Mouse (Mus musculus): ENCODE data around the gene Tmem170b. TPM values are rescaled to one million over a fixed set of nuclear protein-coding genes. Genes with fewer than 3 reads are reported as not detected.
"Not testable (repeated sequence)": the region's sequence is repeated elsewhere in the genome, so short reads cannot be mapped to it uniquely, and the experiment has no call there.

Gene Tmem170b
- polyA plus RNA-seq, 1 experiment from 2014 or later, result 9.2 TPM

DNA sequence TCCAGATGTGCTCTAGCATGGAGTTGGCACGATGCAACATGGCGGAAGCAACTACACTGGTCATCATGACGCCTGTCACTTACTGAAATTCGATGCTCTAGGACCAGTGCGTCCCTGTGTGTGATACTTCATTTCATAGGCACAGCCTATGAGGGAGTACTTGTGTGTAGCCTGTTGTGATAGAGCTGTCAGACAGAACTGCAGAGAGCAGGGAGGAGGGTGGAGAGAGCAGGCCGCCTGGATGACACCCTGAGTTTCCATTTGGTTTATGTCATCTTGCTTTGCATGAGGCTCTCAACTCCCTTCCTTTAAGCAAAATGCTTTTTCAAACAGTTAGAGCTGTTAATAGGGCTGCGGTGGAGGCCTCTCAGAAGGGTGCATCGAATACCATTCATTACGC lies 68.9 kb downstream of the Tmem170b start:
- not testable (repeated sequence) for H3K4me1 ChIP-seq; H3K36me3 ChIP-seq; H3K4me3 ChIP-seq (replicated peaks); H3K27me3 ChIP-seq (replicated peaks); H3K9me3 ChIP-seq; H3K9ac ChIP-seq; H3K4me2 ChIP-seq
- ATAC-seq (ENCODE audit: insufficient read depth, low FRiP score, low read depth), result peak; percentile 35; the same call in 1 of the 2 replicates
- peak overlapping the region; percentile 54; the same call in 1 of the 2 replicates for H3K27ac ChIP-seq
- 71% methylated on average over 9 of the region's 9 CpGs for WGBS

- WGBS, result 88% methylated on average over 3 of the region's 3 CpGs
- ATAC-seq (ENCODE audit: insufficient read depth, low FRiP score, low read depth), result no peak
- Histone ChIP-seq H3K4me2 (no peak overlapping the region), H3K36me3 (no peaks in the 10 kb centered on the region), H3K4me1 (no peaks in the 10 kb centered on the region), H3K9me3 (no peaks in the 10 kb centered on the region), H3K27ac (peak overlapping the region; percentile 67; the same call in 1 of the 2 replicates), H3K9ac (no peak overlapping the region), H3K27me3 (replicated peaks) (no peaks in the 10 kb centered on the region), H3K4me3 (replicated peaks) (no peak overlapping the region)
These were observed 69.8 kb downstream of the Tmem170b start for GRCm38 (mm10) chr13:41675498-41675897.

GRCm38 (mm10) chr13:41675966-41676835 lies 70.5 kb downstream of the Tmem170b start:
- H3K9ac ChIP-seq, result no peak overlapping the region
- no peak overlapping the region for H3K4me2 ChIP-seq
- no peaks in the 10 kb centered on the region for H3K27me3 ChIP-seq (replicated peaks)
- 0 out of 2 replicates have a peak overlapping the region, but pooled peaks have one; percentile 11 for H3K27ac ChIP-seq
- H3K36me3 ChIP-seq, result no peaks in the 10 kb centered on the region
- no peaks in the 10 kb centered on the region for H3K4me1 ChIP-seq
- 87% methylated on average over 9 of the region's 9 CpGs for WGBS
- ATAC-seq (ENCODE audit: insufficient read depth, low FRiP score, low read depth), result no peak
- no peaks in the 10 kb centered on the region for H3K9me3 ChIP-seq
- H3K4me3 ChIP-seq (replicated peaks), result no peak overlapping the region

DNA sequence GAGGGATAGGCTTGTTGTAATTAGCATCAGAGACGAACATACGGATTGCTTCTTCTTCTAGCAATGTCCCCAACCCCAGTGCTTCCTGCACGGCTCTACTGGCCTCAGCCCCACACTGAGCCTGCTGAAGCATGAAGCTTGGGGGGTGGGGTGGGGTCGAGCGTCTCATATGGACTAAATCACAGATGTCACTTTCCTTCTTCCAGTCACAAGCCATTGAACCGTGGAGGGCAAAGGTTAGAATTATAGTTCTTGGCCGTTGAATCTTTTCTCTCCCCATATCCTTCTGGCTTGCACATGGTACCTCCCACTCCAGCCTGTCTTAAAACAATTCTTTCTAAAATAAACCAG lies 71.1 kb downstream of the Tmem170b start:
- Histone ChIP-seq H3K27ac (no peak overlapping the region), H3K4me3 (replicated peaks) (no peak overlapping the region), H3K27me3 (replicated peaks) (no peaks in the 10 kb centered on the region), H3K4me2 (no peak overlapping the region), H3K9ac (no peak overlapping the region), H3K36me3 (no peaks in the 10 kb centered on the region), H3K4me1 (no peaks in the 10 kb centered on the region), H3K9me3 (no peaks in the 10 kb centered on the region)
- 58% methylated on average over 7 of the region's 7 CpGs for WGBS
- ATAC-seq (ENCODE audit: insufficient read depth, low FRiP score, low read depth), result no peak

DNA sequence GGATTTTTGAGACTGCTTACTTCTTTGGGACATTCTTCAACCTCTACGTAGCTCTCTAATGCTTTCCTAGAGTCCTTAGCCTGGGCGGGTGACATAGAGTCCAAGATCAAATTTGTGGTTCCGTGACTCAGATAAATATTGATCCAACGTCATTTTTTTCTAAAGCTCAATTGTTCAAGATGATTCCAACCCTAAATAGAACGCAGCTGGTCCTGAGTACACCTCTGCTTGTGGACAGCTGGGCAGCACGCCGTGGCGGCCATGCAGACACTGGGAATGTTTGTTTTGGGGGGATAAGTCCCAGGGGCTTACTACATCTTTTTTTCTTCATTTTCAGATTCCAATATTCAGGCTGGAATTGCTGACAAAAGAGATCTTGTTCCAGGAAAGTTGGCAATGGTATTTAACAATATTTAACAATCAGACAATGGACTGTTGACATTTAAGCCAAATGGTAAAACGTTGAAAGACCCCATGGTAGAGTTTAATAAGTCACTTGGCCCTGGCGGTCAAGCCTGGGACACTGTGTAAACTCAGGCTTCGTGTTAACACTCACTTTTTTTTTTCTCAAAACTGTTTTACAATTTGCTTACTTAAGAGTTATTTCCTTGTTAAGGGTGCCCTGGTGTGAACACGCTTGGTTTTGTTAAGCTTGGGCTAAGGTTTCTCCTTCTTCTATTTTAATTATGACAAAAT lies 75.3 kb downstream of the Tmem170b start:
- no peaks in the 10 kb centered on the region for H3K27me3 ChIP-seq (replicated peaks)
- no peaks in the 10 kb centered on the region for H3K36me3 ChIP-seq
- H3K9ac ChIP-seq, result no peak overlapping the region
- H3K4me3 ChIP-seq (replicated peaks), result no peak overlapping the region
- H3K4me2 ChIP-seq, result no peak overlapping the region
- H3K4me1 ChIP-seq, result 0 out of 2 replicates have a peak, but pooled peaks cover 3% of the 10 kb centered on the region
- whole genome bisulfite sequencing, result 37% methylated on average over 12 of the region's 12 CpGs
- no peak for ATAC-seq (ENCODE audit: insufficient read depth, low FRiP score, low read depth)
- no peak overlapping the region for H3K27ac ChIP-seq
- H3K9me3 ChIP-seq, result no peaks in the 10 kb centered on the region

GRCm38 (mm10) chr13:41682341-41683119 lies 76.8 kb downstream of the Tmem170b start:
- Histone ChIP-seq H3K36me3 (no peaks in the 10 kb centered on the region), H3K4me3 (replicated peaks) (no peak overlapping the region), H3K27ac (no peak overlapping the region), H3K9me3 (no peaks in the 10 kb centered on the region), H3K27me3 (replicated peaks) (no peaks in the 10 kb centered on the region), H3K4me1 (0 out of 2 replicates have a peak, but pooled peaks cover 3% of the 10 kb centered on the region), H3K9ac (no peak overlapping the region), H3K4me2 (no peak overlapping the region)
- 82% methylated on average over 12 of the region's 12 CpGs for WGBS
- ATAC-seq (ENCODE audit: insufficient read depth, low FRiP score, low read depth), result no peak

- Histone ChIP-seq H3K4me3 (replicated peaks) (no peak overlapping the region), H3K4me2 (no peak overlapping the region), H3K9ac (no peak overlapping the region), H3K27ac (no peak overlapping the region), H3K4me1 (0 out of 2 replicates have a peak, but pooled peaks cover 3% of the 10 kb centered on the region), H3K27me3 (replicated peaks) (no peaks in the 10 kb centered on the region), H3K9me3 (no peaks in the 10 kb centered on the region), H3K36me3 (no peaks in the 10 kb centered on the region)
- WGBS, result 82% methylated on average over 11 of the region's 11 CpGs
- ATAC-seq (ENCODE audit: insufficient read depth, low FRiP score, low read depth), result no peak
These were observed 77.8 kb downstream of the Tmem170b start for GRCm38 (mm10) chr13:41683356-41684012.

- H3K36me3 ChIP-seq, result no peaks in the 10 kb centered on the region
- ATAC-seq (ENCODE audit: insufficient read depth, low FRiP score, low read depth), result no peak
- H3K4me3 ChIP-seq (replicated peaks), result no peak overlapping the region
- H3K27ac ChIP-seq, result no peak overlapping the region
- no peaks in the 10 kb centered on the region for H3K27me3 ChIP-seq (replicated peaks)
- 0 out of 2 replicates have a peak, but pooled peaks cover 5% of the 10 kb centered on the region for H3K4me1 ChIP-seq
- no peaks in the 10 kb centered on the region for H3K9me3 ChIP-seq
- H3K9ac ChIP-seq, result no peak overlapping the region
- WGBS, result 57% methylated on average over 11 of the region's 11 CpGs
- no peak overlapping the region for H3K4me2 ChIP-seq
These were observed 79.8 kb downstream of the Tmem170b start for GRCm38 (mm10) chr13:41685499-41685898.

GRCm38 (mm10) chr13:41689055-41689454 lies 83.3 kb downstream of the Tmem170b start:
- H3K27me3 ChIP-seq (replicated peaks), result no peaks in the 10 kb centered on the region
- ATAC-seq (ENCODE audit: insufficient read depth, low FRiP score, low read depth), result no peak
- 0 out of 2 replicates have a peak, but pooled peaks cover 3% of the 10 kb centered on the region for H3K4me1 ChIP-seq
- no peaks in the 10 kb centered on the region for H3K9me3 ChIP-seq
- no peak overlapping the region for H3K4me3 ChIP-seq (replicated peaks)
- no peaks in the 10 kb centered on the region for H3K36me3 ChIP-seq
- H3K9ac ChIP-seq, result no peak overlapping the region
- peak overlapping the region; percentile 46 for H3K27ac ChIP-seq
- WGBS, result 60% methylated on average over 6 of the region's 6 CpGs
- H3K4me2 ChIP-seq, result no peak overlapping the region

DNA sequence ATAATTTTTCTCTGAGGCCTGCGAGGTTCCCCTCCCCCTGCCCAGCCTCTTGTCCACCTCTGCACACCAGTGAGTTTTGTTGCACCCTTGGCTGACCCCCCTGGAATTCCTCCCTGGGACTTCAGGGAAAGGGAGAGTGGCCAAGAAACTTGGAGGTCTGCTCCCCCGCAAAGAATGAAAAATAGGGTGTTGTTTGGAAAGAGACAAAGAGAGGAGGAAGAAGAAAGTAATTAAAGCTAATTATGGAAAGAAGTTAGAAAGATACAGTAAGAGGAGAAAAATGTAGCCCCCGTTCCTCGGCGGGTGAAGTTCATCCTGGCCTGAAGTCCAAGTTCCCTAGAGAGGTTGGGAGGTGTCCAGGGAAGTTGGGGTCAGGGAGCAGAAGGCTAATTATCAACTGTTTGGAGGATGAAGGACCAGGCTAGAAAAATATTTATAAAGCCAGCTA lies 83.9 kb downstream of the Tmem170b start:
- peak overlapping the region; percentile 46 for H3K27ac ChIP-seq
- no peak overlapping the region for H3K4me2 ChIP-seq
- no peaks in the 10 kb centered on the region for H3K9me3 ChIP-seq
- 32% methylated on average over 5 of the region's 5 CpGs for WGBS
- ATAC-seq (ENCODE audit: insufficient read depth, low FRiP score, low read depth), result no peak
- 0 out of 2 replicates have a peak, but pooled peaks cover 3% of the 10 kb centered on the region for H3K4me1 ChIP-seq
- no peak overlapping the region for H3K4me3 ChIP-seq (replicated peaks)
- no peaks in the 10 kb centered on the region for H3K27me3 ChIP-seq (replicated peaks)
- no peaks in the 10 kb centered on the region for H3K36me3 ChIP-seq
- H3K9ac ChIP-seq, result no peak overlapping the region

Measured in stomach, embryonic 15.5 days (tissue).